Mouse (Mus musculus): Measurements from ENCODE around the gene Pole2. TPM values are rescaled to one million over a fixed set of nuclear protein-coding genes. Genes with fewer than 3 reads are reported as not detected.
"Not testable (repeated sequence)": the region's sequence is repeated elsewhere in the genome, so short reads cannot be mapped to it uniquely, and the experiment has no call there.

Gene Pole2
- total and polyA plus RNA-seq, 2 experiments, result 0.24 to 0.74 TPM

DNA sequence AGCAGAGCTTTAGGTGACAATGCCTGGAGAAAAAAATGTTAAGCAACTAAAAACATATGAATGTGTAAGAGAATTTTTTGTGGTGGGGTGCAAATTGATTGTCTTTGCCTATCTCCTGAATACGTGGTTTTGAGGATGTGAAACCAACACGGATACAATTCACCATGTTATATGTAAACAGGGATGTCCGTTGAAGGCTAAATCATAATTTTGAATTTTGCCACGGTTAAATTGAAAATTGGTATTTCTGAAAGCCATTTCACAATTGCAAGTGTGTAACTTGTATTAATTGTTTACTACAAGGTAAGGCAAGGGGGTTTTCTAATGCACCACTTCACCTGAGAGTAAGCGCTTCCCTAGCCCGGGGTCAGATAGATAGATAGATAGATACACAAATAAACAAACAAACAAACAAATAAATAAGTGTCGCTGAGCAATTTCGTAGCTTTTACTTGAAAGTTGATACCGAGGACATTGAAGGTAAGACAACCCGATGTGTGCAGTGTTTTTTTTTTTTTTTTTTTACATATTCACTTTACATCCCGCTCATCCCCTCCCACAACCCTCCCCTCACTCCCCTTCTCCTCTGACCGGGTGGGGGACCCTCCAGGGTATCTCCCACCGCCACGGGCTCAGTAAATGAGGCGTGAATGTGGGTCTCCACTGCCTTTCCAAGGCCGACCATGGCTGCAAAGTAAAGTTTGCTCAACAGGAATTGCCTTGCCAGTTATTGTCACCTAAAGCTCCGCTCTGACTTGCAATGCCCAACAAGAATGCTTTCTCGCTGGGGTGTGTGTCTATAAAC, 60.1 kb downstream of the Pole2 start:
- DNase-seq (ENCODE audit: extremely low read depth, low read depth, low spot score), result no peak
- no peaks in the 10 kb centered on the region for H3K79me2 ChIP-seq (ENCODE audit: control insufficient read depth, insufficient read depth, low read length)
- no peak overlapping the region for H3K27ac ChIP-seq (replicated peaks; ENCODE audit: insufficient read depth, low read depth, low read length)
- H3K9ac ChIP-seq (ENCODE audit: low read depth, low read length), result peak overlapping the region; percentile 41
- no peaks in the 10 kb centered on the region for H3K27me3 ChIP-seq (ENCODE audit: control insufficient read depth, insufficient read depth, low read length)
- peaks cover 2% of the 10 kb centered on the region; the same call in 1 of the 2 replicates for H3K4me1 ChIP-seq (ENCODE audit: control insufficient read depth, insufficient read depth, low read length)
- WGBS, result 11% methylated on average over 18 of the region's 18 CpGs
- TF ChIP-seq CTCF (IDR thresholded peaks at IDR 0.05; ENCODE audit: low read depth, low read length), result no peak
- no peak for TF ChIP-seq POLR2A (IDR thresholded peaks at IDR 0.05; ENCODE audit: extremely low read depth, insufficient read depth, low read length)
- no peaks in the 10 kb centered on the region for H3K36me3 ChIP-seq (ENCODE audit: control insufficient read depth, insufficient read depth, low read length)
- peak overlapping the region; percentile 68 for H3K4me3 ChIP-seq (ENCODE audit: insufficient read depth, low read depth, low read length)

DNA sequence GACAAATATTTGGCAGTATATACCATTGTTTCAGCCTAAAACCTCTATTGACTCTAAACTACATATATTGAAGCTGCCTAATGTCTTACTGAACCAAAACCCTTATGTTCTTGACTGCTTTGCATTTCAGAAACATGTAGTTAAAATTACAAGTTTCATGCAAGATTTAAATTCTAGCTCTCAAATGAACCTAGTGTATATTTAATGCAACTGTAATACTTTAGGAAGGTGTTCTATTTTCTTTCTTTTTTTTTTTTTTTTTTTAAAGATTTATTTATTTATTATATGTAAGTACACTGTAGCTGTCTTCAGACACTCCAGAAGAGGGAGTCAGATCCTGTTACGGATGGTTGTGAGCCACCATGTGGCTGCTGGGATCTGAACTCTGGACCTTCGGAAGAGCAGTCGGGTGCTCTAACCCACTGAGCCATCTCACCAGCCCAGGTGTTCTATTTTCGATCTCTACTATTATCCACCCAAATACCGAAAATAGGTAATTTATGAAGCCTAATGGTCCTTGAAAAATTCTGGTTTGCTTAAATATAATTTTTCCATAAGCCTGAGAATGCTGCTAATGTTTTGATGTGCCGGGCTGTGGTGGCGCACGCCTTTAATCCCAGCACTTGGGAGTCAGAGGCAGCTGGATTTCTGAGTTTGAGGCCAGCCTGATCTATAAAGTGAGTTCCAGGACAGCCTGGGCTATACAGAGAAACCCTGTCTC, 61.0 kb downstream of the Pole2 start:
- not testable (repeated sequence) for DNase-seq (ENCODE audit: extremely low read depth, low read depth, low spot score); H3K36me3 ChIP-seq (ENCODE audit: control insufficient read depth, insufficient read depth, low read length); H3K4me1 ChIP-seq (ENCODE audit: control insufficient read depth, insufficient read depth, low read length); H3K9ac ChIP-seq (ENCODE audit: low read depth, low read length); H3K79me2 ChIP-seq (ENCODE audit: control insufficient read depth, insufficient read depth, low read length); H3K27ac ChIP-seq (replicated peaks; ENCODE audit: insufficient read depth, low read depth, low read length); H3K4me3 ChIP-seq (ENCODE audit: insufficient read depth, low read depth, low read length); H3K27me3 ChIP-seq (ENCODE audit: control insufficient read depth, insufficient read depth, low read length)
- WGBS, result 87% methylated on average over 8 of the region's 8 CpGs

DNA sequence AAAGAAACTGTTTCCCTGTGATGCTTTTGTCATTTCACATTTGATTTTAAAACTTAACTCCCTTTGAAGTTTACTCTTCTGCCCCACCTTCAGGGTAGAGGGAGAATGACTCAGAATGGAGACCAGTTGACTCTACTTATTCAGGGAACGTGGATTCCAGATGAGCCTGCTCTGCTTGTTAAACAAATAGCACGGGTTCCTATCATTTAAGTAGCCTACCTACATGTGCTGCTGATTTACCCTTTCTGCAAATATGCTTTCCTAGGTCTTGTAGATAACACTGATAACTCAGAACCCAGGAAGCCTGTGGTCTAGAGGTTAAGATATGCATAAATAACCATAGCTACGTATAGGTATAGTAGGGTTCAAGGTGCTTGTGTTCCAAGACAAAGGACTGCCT, 63.1 kb downstream of the Pole2 start:
- Histone ChIP-seq H3K4me3 (ENCODE audit: insufficient read depth, low read depth, low read length) (no peak overlapping the region), H3K79me2 (ENCODE audit: control insufficient read depth, insufficient read depth, low read length) (no peaks in the 10 kb centered on the region), H3K9ac (ENCODE audit: low read depth, low read length) (no peak overlapping the region), H3K4me1 (ENCODE audit: control insufficient read depth, insufficient read depth, low read length) (peaks cover 2% of the 10 kb centered on the region; the same call in 1 of the 2 replicates), H3K27ac (replicated peaks; ENCODE audit: insufficient read depth, low read depth, low read length) (no peak overlapping the region), H3K36me3 (ENCODE audit: control insufficient read depth, insufficient read depth, low read length) (no peaks in the 10 kb centered on the region), H3K27me3 (ENCODE audit: control insufficient read depth, insufficient read depth, low read length) (no peaks in the 10 kb centered on the region)
- TF ChIP-seq POLR2A (IDR thresholded peaks at IDR 0.05; ENCODE audit: extremely low read depth, insufficient read depth, low read length), result no peak
- no peak for TF ChIP-seq CTCF (IDR thresholded peaks at IDR 0.05; ENCODE audit: low read depth, low read length)
- WGBS, result 65% methylated on average over 3 of the region's 3 CpGs
- DNase-seq (ENCODE audit: extremely low read depth, low read depth, low spot score), result no peak

DNA sequence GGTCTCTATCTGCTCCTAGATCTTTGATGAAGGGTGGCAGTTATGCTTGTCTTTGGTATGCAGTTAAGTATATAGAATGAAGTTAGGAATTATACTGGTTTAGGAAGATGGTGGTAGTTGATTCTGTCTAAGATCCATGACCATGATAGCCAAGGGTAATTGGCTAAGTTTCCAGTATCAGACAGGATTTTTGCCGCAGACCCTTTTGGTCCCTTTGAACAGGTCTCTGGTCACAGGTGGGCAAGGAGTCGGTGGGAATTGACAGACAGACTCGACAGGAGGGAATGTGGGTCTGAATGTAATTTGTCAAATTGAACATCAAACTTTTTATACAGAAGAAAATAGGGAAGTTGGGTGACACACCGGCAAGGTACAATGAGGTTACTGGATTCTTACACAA, 64.4 kb downstream of the Pole2 start:
- H3K9ac ChIP-seq (ENCODE audit: low read depth, low read length); H3K36me3 ChIP-seq (ENCODE audit: control insufficient read depth, insufficient read depth, low read length); H3K27ac ChIP-seq (replicated peaks; ENCODE audit: insufficient read depth, low read depth, low read length); H3K4me3 ChIP-seq (ENCODE audit: insufficient read depth, low read depth, low read length); DNase-seq (ENCODE audit: extremely low read depth, low read depth, low spot score); H3K79me2 ChIP-seq (ENCODE audit: control insufficient read depth, insufficient read depth, low read length); H3K4me1 ChIP-seq (ENCODE audit: control insufficient read depth, insufficient read depth, low read length); H3K27me3 ChIP-seq (ENCODE audit: control insufficient read depth, insufficient read depth, low read length): not testable (repeated sequence)
- WGBS, result 92% methylated on average over 4 of the region's 4 CpGs

DNA sequence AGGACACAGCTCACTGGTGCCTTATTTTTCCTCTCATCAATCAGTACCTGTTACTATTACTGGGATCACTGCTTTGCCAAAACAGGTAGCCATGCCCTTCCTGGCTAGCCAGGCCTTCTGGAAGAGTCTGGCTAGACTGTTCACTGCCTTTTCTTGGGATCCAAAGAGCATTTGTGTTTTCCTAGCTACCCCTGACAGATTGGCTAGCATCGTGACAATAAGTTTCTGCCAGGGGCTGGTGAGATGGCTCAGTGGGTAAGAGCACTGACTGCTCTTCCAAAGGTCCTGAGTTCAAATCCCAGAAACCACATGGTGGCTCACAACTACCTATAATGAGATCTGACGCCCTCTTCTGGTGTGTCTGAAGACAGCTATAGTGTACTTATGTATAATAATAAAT, 67.3 kb downstream of the Pole2 start:
- not testable (repeated sequence) for H3K4me3 ChIP-seq (ENCODE audit: insufficient read depth, low read depth, low read length); H3K27ac ChIP-seq (replicated peaks; ENCODE audit: insufficient read depth, low read depth, low read length); H3K9ac ChIP-seq (ENCODE audit: low read depth, low read length); DNase-seq (ENCODE audit: extremely low read depth, low read depth, low spot score); H3K79me2 ChIP-seq (ENCODE audit: control insufficient read depth, insufficient read depth, low read length); H3K27me3 ChIP-seq (ENCODE audit: control insufficient read depth, insufficient read depth, low read length); H3K4me1 ChIP-seq (ENCODE audit: control insufficient read depth, insufficient read depth, low read length)
- H3K36me3 ChIP-seq (ENCODE audit: control insufficient read depth, insufficient read depth, low read length), result peaks cover 20% of the 10 kb centered on the region
- 89% methylated on average over 2 of the region's 2 CpGs for WGBS

DNA sequence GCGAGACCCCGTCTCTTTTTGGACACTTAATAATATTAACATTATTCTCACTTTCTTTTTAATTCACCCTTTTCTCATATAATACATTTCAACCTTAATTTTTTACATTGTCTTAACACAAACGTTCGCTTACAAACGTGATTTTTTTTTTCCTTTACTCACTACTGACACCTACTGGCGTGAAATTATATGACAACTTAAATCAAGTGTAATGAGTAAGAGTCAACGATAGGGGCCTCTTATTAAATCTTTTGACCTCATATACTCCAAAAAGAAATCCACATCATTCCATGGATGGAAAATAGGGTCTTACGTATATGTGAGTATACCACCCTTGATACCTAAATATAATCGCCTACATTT, 68.4 kb downstream of the Pole2 start:
- Histone ChIP-seq H3K36me3 (ENCODE audit: control insufficient read depth, insufficient read depth, low read length) (peaks cover 20% of the 10 kb centered on the region), H3K27me3 (ENCODE audit: control insufficient read depth, insufficient read depth, low read length) (no peaks in the 10 kb centered on the region), H3K4me1 (ENCODE audit: control insufficient read depth, insufficient read depth, low read length) (0 out of 2 replicates have a peak, but pooled peaks cover 4% of the 10 kb centered on the region), H3K79me2 (ENCODE audit: control insufficient read depth, insufficient read depth, low read length) (no peaks in the 10 kb centered on the region), H3K27ac (replicated peaks; ENCODE audit: insufficient read depth, low read depth, low read length) (no peak overlapping the region), H3K4me3 (ENCODE audit: insufficient read depth, low read depth, low read length) (no peak overlapping the region), H3K9ac (ENCODE audit: low read depth, low read length) (no peak overlapping the region)
- TF ChIP-seq CTCF (IDR thresholded peaks at IDR 0.05; ENCODE audit: low read depth, low read length) (peak; percentile 43; the same call in 1 of the 2 replicates), POLR2A (IDR thresholded peaks at IDR 0.05; ENCODE audit: extremely low read depth, insufficient read depth, low read length) (no peak)
- peak; percentile 68 for DNase-seq (ENCODE audit: extremely low read depth, low read depth, low spot score)
- 3% methylated on average over 9 of the region's 9 CpGs for WGBS

All from liver, adult 2 months (tissue).